Mouse (Mus musculus) bone marrow, adult 2 months (tissue): ENCODE measurements around the gene Nup43.

Source experiments
- CTCF ChIP-seq: fragments of 200-500 bp; IDR thresholded peaks from 2 replicates; pipeline ENCODE4 v1.5.1; 2011; ENCODE audit warnings: low read length, control low read depth; ENCODE audit not compliant: control insufficient read depth, insufficient read depth
- POLR2A ChIP-seq: fragments of 200-500 bp; IDR thresholded peaks from 2 replicates; pipeline ENCODE4 v1.6.1; 2011; ENCODE audit warnings: low read depth, mild to moderate bottlenecking, control low read depth, low read length, borderline replicate concordance; ENCODE audit not compliant: control insufficient read depth

GRCm38 (mm10) chr10:7664889-7665288 is 2.4 kb upstream of the Nup43 start:
- TF ChIP-seq CTCF (no peak), POLR2A (no peak)
